Mouse (Mus musculus) subcutaneous adipose tissue, adult 2 months (tissue): ENCODE results near the gene Krtap20-2. TPM values are rescaled to one million over a fixed set of nuclear protein-coding genes. Genes with fewer than 3 reads are reported as not detected.

Experiments
- polyA plus RNA-seq: library from polyadenylated mRNA; depleted of rRNA; stranded (reverse); fragments of >200 nt; gene quantifications from 2 replicates; pipeline ENCODE4 v1.2.3, GENCODE M21; 2012; ENCODE audit warnings: low replicate concordance; rRNA removed

Gene Krtap20-2
- not detected in 2 replicates for polyA plus RNA-seq

DNA sequence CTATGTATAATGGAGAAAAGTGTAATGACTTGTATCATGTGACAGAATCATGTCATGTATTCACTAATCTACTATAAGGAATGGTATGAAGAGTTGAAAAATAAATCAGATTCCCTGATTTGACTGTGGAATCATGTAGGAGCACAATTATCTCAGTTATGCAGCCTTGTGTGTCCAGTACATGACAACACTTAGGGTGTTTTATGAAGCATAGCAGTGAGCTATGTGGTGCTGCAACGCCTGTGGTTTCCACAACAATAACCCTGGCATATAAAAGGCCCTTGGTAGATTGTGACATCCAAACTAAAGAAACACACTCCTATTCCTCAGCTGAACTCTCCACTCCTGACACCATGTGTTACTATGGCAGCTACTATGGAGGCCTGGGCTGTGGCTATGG lies at the start of gene Krtap20-2:
Gene Krtap20-2 (plus strand): TSS at position 301 of the 400 bp plus-strand sequence.

DNA sequence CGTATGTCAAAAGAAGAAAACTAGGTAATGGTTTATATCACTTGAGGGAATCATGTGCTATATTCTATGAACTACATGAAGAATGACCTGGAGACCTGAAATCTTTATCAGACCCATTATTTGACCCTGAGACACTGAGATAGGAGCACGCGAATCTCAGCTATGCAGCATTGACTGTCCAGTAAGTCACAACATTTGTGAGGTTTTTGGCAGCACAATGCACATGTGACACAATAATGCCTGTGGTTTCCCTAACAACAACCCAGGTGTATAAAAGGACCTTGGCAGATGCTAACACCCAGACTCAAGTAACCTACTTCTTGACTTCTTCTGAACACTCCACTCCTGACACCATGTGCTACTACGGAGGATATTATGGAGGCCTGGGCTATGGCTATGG lies 48.0 kb upstream of the Krtap20-2 start, which contains the start of gene Gm9789:
Gene Gm9789 (plus strand): TSS at position 301 of the 400 bp plus-strand sequence.

GRCm38 (mm10) chr16:89169190-89169589 lies 36.5 kb upstream of the Krtap20-2 start, which contains the start of gene Gm7735:
Gene Gm7735 (plus strand): TSS chr16:89169490.

DNA sequence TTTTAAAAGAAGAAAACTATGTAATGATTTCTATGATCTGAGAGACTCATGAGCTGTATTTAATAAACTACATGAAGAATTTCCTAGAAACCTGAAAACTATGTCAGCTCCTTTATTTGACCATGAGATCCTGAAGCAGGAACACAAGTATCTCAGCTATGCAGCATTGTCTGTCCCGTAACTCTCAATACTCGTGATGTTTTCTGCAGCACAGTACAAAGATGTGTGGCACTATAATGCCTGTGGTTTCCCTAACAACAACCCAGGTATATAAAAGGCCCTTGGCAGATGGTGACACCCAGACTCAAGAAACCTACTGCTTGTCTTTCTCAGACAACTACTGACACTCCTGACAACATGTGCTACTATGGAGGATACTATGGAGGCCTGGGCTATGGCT lies 31.2 kb upstream of the Krtap20-2 start, which contains the start of gene 1110057P08Rik:
Gene 1110057P08Rik (plus strand): TSS at position 301 of the 400 bp plus-strand sequence.

Other genes with a start within 250 kb of the Krtap20-2 start
- gene Krtap16-3, start 243.0 kb upstream of the Krtap20-2 start, polyA plus RNA-seq: not detected in 2 replicates
- gene Krtap22-2, start 195.1 kb upstream of the Krtap20-2 start, polyA plus RNA-seq: not detected in 2 replicates
- not detected in 2 replicates for gene Gm10229, start 190.6 kb upstream of the Krtap20-2 start, polyA plus RNA-seq
- gene Krtap6-1, start 174.2 kb upstream of the Krtap20-2 start, polyA plus RNA-seq: not detected in 2 replicates
- not detected in 2 replicates for gene Gm10228, start 164.4 kb upstream of the Krtap20-2 start, polyA plus RNA-seq
- not detected in 2 replicates for gene Krtap6-5, start 158.0 kb upstream of the Krtap20-2 start, polyA plus RNA-seq
- not detected in 2 replicates for gene 1110025L11Rik, start 141.9 kb upstream of the Krtap20-2 start, polyA plus RNA-seq
- not detected in 2 replicates for gene Krtap6-3, start 121.8 kb upstream of the Krtap20-2 start, polyA plus RNA-seq
- gene Gm6358, start 65.0 kb upstream of the Krtap20-2 start, polyA plus RNA-seq: not detected in 2 replicates
- not detected in 2 replicates for gene Gm10061, start 54.8 kb upstream of the Krtap20-2 start, polyA plus RNA-seq
- gene Gm9789, start 47.9 kb upstream of the Krtap20-2 start, polyA plus RNA-seq: not detected in 2 replicates
- not detected in 2 replicates for gene Gm7735, start 36.4 kb upstream of the Krtap20-2 start, polyA plus RNA-seq
- gene 1110057P08Rik, start 31.1 kb upstream of the Krtap20-2 start, polyA plus RNA-seq: not detected in 2 replicates
- not detected in 2 replicates for gene Krtap21-1, start 198.0 kb downstream of the Krtap20-2 start, polyA plus RNA-seq
- not detected in 2 replicates for gene Krtap6-2, start 214.2 kb downstream of the Krtap20-2 start, polyA plus RNA-seq